Mouse (Mus musculus) testis, adult 2 months (tissue): ENCODE data around the gene Cep164. TPM values are rescaled to one million over a fixed set of nuclear protein-coding genes. Genes with fewer than 3 reads are reported as not detected.

Experiments
- H3K27ac ChIP-seq: fragments of 200-500 bp; 2 replicates; pipeline ENCODE4 v1.5.1; 2012; ENCODE audit warnings: low read depth, low read length; ENCODE audit not compliant: control insufficient read depth, insufficient read depth
- H3K27me3 ChIP-seq: fragments of 200-500 bp; 2 replicates; pipeline ENCODE4 v1.6.1; 2012; ENCODE audit warnings: mild to moderate bottlenecking, low read length, moderate library complexity; ENCODE audit not compliant: control insufficient read depth, insufficient read depth
- H3K36me3 ChIP-seq: fragments of 200-500 bp; 2 replicates; pipeline ENCODE4 v1.6.1; 2012; ENCODE audit warnings: mild to moderate bottlenecking, low read length; ENCODE audit not compliant: control insufficient read depth, insufficient read depth
- H3K4me1 ChIP-seq: fragments of 200-500 bp; 2 replicates; pipeline ENCODE4 v1.6.1; 2012; ENCODE audit warnings: low read length; ENCODE audit not compliant: control insufficient read depth, insufficient read depth
- H3K4me3 ChIP-seq: fragments of 200-500 bp; 2 replicates; pipeline ENCODE4 v1.5.1; 2012; ENCODE audit warnings: low read depth, mild to moderate bottlenecking, low read length, moderate library complexity, mixed read lengths; ENCODE audit not compliant: control insufficient read depth
- CTCF ChIP-seq: fragments of 200-500 bp; IDR thresholded peaks from 2 replicates; pipeline ENCODE4 v1.5.1; 2012; ENCODE audit warnings: low read depth, mild to moderate bottlenecking, inconsistent platforms, low read length, moderate library complexity; ENCODE audit not compliant: control insufficient read depth, insufficient read depth, insufficient replicate concordance
- POLR2A ChIP-seq: fragments of 200-500 bp; IDR thresholded peaks from 2 replicates; pipeline ENCODE4 v1.6.1; 2012; ENCODE audit warnings: low read depth, mild to moderate bottlenecking, inconsistent platforms, low read length, moderate library complexity; ENCODE audit not compliant: control insufficient read depth
- polyA plus RNA-seq: library from polyadenylated mRNA; depleted of rRNA; stranded (reverse); fragments of >200 nt; gene quantifications from 2 replicates; pipeline ENCODE4 v1.2.3, GENCODE M21; 2012

Cep164 gene
- polyA plus RNA-seq, 1 experiment: 64.5 TPM

DNA sequence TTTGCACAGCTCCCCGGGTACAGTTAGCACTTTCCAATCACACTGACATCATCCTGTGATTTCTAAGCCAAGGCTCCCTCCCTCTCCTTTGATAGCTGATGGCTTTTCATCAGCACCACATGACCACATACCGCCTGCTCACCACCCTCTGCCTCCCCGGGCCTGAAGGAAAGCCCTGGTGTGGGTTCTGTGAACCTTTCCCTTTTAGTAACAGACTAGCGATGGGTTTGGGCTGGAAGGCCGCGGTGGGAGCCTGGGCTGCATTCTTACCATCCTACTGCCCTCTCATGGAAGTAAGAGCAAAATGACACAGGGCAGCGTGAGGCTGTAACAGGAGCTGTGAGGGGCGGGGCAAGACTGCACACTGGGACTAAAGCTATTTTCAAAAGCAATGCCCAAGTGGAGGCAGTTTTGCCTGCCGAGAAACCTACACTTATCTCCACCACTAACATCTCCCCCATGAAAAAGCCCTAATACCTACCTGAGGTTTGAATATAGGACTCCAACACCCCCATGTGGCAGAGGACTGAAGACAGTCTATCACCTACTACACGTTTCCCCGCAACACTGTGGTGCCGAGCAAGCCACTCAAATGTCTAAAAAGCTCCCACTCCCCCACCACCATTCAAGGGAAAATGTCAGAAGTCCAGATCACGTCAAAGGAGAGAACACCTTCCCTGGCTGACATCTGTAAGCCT is 29.9 kb downstream of the Cep164 start:
- peak; percentile 23; the same call in 1 of the 2 replicates for TF ChIP-seq CTCF
- no peak for TF ChIP-seq POLR2A
- Histone ChIP-seq H3K27me3 (no peaks in the 10 kb centered on the region), H3K4me3 (no peak overlapping the region), H3K36me3 (no peaks in the 10 kb centered on the region; the same call in 1 of the 2 replicates), H3K27ac (no peak overlapping the region), H3K4me1 (no peaks in the 10 kb centered on the region)

DNA sequence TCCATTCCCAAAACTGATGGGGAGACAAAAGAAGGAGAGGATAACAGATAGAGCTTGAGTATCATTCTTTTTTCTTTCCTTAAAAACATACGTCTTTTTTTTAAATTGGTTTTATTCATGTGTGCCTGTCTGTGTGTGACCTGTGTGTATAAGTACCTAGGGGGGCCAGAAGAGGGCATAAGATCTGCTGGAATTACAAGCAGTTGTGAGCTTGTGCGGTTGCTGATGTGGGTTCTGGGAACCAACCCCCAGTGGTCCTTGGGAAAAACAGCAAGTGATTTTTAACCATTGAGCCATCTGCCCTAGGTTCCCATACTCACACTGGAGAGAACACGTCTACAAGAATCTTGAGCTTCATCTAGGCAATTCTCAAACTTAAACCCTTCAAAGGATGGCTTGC is 31.2 kb downstream of the Cep164 start:
- Histone ChIP-seq H3K4me1 (no peaks in the 10 kb centered on the region), H3K36me3 (no peaks in the 10 kb centered on the region; the same call in 1 of the 2 replicates), H3K27me3 (no peaks in the 10 kb centered on the region), H3K4me3 (no peak overlapping the region), H3K27ac (no peak overlapping the region)
- TF ChIP-seq POLR2A (no peak), CTCF (no peak)

GRCm38 (mm10) chr9:45795722-45796121 is 32.8 kb downstream of the Cep164 start:
- TF ChIP-seq CTCF: no peak
- TF ChIP-seq POLR2A: no peak
- no peak overlapping the region for H3K27ac ChIP-seq
- H3K4me3 ChIP-seq: no peak overlapping the region
- no peaks in the 10 kb centered on the region for H3K27me3 ChIP-seq
- H3K4me1 ChIP-seq: no peaks in the 10 kb centered on the region
- H3K36me3 ChIP-seq: no peaks in the 10 kb centered on the region; the same call in 1 of the 2 replicates

DNA sequence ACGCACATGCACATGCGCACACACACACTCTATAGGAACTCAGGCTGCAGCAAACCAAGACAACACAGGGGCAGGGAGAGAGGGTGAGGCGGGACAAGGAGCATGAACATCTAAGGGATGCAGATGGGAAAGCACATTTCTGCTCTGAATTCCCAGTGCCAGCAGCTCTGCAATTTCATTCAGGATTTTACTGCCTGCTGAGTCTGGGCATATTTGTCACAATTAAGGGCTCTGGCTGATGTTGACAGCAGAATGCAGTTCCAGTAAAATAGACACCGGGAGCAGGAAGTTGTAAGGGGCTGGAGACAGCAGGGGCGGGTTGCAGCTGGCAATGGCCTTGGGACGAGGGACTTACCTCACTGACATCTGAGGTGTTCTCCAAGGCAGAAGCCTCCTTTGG is 34.8 kb downstream of the Cep164 start:
- no peaks in the 10 kb centered on the region for H3K27me3 ChIP-seq
- no peak overlapping the region for H3K27ac ChIP-seq
- no peaks in the 10 kb centered on the region; the same call in 1 of the 2 replicates for H3K36me3 ChIP-seq
- no peaks in the 10 kb centered on the region for H3K4me1 ChIP-seq
- TF ChIP-seq CTCF (no peak), POLR2A (no peak)
- no peak overlapping the region for H3K4me3 ChIP-seq

DNA sequence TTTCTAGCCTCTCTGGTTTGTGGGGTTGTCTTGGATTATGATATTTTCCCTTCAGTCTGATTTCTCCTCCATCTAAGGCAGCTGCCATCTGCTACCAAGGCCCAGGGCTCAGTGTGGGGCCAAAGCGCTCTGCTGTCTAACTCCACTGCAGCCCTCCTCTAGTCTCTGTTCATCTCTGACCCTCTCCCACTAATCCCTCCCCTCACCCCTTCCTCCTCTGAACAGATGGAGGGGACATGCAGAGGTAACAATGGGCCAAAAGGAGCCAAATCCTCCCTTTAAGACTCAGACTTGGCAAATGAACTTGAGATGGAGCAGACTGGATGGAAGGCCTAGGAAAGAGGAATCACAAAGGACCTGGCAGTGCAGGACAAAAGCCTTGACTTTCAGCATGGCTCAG is 36.3 kb downstream of the Cep164 start:
- H3K36me3 ChIP-seq: no peaks in the 10 kb centered on the region; the same call in 1 of the 2 replicates
- no peak overlapping the region for H3K27ac ChIP-seq
- H3K27me3 ChIP-seq: no peaks in the 10 kb centered on the region
- no peak for TF ChIP-seq CTCF
- TF ChIP-seq POLR2A: no peak
- H3K4me3 ChIP-seq: no peak overlapping the region
- H3K4me1 ChIP-seq: no peaks in the 10 kb centered on the region

DNA sequence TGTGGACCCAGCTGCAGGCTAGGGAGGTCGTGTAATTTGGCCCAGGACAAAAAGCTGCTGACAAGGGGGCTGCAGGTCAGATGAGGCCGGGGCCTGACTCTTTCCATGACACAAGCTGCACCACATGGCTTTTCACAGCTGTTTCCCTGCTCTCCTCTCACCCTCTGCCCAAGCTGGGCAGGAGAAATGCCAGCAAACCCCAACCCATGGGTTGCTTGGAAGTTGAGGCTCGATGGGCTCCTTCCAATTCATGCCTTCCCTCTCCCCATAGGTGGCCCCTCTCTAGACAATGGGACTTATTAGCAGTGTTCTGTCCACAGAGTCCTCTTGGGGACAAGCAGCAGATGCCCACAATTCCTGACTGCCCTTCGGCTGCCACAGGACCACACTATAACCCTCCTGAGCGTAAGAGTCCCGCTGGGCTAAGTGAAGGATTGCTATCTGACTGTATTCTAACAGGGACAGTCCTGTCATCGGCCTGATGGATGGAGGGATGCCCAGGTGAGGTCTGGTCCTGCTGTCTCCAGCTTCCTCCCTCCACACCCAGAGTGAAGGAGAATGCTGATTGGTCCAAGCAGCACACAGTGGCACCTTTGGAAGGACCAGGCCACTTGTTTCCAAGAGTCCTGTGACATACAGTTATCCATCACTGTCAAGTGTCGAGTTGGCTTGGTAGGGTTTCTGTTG is 36.9 kb downstream of the Cep164 start:
- Histone ChIP-seq H3K27ac (no peak overlapping the region), H3K36me3 (no peaks in the 10 kb centered on the region; the same call in 1 of the 2 replicates)
- TF ChIP-seq POLR2A: no peak
- no peak for TF ChIP-seq CTCF

DNA sequence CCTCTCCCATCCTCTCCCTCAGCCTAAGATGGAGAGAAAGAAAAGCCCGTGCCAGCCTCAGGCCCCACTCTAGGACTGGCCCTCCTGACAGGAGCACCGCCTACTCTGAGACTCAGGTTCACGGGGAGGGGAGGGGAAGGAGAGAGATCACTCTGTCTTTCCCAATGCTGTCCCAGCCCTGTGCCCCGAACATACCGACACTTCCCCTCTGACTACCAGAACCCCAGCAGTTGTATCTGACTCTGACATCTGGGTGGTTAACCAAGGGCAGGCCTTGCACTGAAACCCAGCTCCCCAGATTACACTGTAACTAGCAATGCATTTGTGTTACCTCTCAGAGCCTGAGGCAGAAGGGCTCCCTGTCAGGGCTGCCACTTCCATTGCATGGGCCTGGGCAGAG is 40.1 kb downstream of the Cep164 start:
- Histone ChIP-seq H3K4me1 (no peaks in the 10 kb centered on the region), H3K27me3 (no peaks in the 10 kb centered on the region), H3K36me3 (no peaks in the 10 kb centered on the region; the same call in 1 of the 2 replicates), H3K27ac (no peak overlapping the region), H3K4me3 (no peak overlapping the region)
- TF ChIP-seq POLR2A (no peak), CTCF (no peak)

More for the DNA sequence above, 36.9 kb downstream of the Cep164 start:
- H3K27me3 ChIP-seq: no peaks in the 10 kb centered on the region
- H3K4me1 ChIP-seq: no peaks in the 10 kb centered on the region
- H3K4me3 ChIP-seq: no peak overlapping the region
